Mouse (Mus musculus) liver, adult 2 months (tissue): ENCODE results near the gene Znrf1.

ENCODE experiments used
- CTCF ChIP-seq: fragments of 200-500 bp; IDR thresholded peaks from 2 replicates; pipeline ENCODE4 v1.5.1; 2011; ENCODE audit warnings: low read depth, low read length, control low read depth
- POLR2A ChIP-seq: fragments of 200-500 bp; IDR thresholded peaks from 2 replicates; pipeline ENCODE4 v1.6.1; 2011; ENCODE audit warnings: low read length, control low read depth; ENCODE audit not compliant: insufficient read depth; ENCODE audit errors: extremely low read depth

GRCm38 (mm10) chr8:111545406-111546156 is 9.7 kb downstream of the Znrf1 start:
- TF ChIP-seq CTCF (no peak), POLR2A (no peak)
